Mouse (Mus musculus): ENCODE results near the gene Vmn2r74. TPM values are rescaled to one million over a fixed set of nuclear protein-coding genes. Genes with fewer than 3 reads are reported as not detected.

The Vmn2r74 gene
- polyA plus RNA-seq (2015; fragmentation: Nextera tagmentation; extraction: Ambion mirVana), result not detected in 2 replicates

GRCm38 (mm10) chr7:85961529-85961928 is at the start of gene Vmn2r74:
Vmn2r74 (minus strand) TSS chr7:85961629.
- Histone ChIP-seq H3K4me2 (no peak within 1 kb of the TSS), H3K4me3 (replicated peaks) (no peak within 1 kb of the TSS), H3K27me3 (no peaks in the 10 kb centered on the region), H3K9me3 (replicated peaks) (no peaks in the 10 kb centered on the region), H3K9ac (no peak within 1 kb of the TSS), H3K27ac (no peak within 1 kb of the TSS), H3K4me1 (no peaks in the 10 kb centered on the region), H3K36me3 (no peaks in the 10 kb centered on the region)
- ATAC-seq (replicated peaks; ENCODE audit: low FRiP score), result no peak

- H3K27me3 ChIP-seq, result no peaks in the 10 kb centered on the region
- H3K4me1 ChIP-seq, result no peaks in the 10 kb centered on the region
- no peak overlapping the region for H3K9ac ChIP-seq
- ATAC-seq (replicated peaks; ENCODE audit: low FRiP score), result no peak
- H3K27ac ChIP-seq, result no peak overlapping the region
- H3K9me3 ChIP-seq (replicated peaks), result 0 out of 2 replicates have a peak, but pooled peaks cover 10% of the 10 kb centered on the region
- no peaks in the 10 kb centered on the region for H3K36me3 ChIP-seq
- WGBS, result 82% methylated on average over 2 of the region's 2 CpGs
- H3K4me3 ChIP-seq (replicated peaks), result no peak overlapping the region
- no peak overlapping the region for H3K4me2 ChIP-seq
Measured at GRCm38 (mm10) chr7:86007533-86007932, 46.1 kb upstream of the Vmn2r74 start.

Other genes with a start within 250 kb of the Vmn2r74 start
- gene Vmn2r72, start 206.5 kb downstream of the Vmn2r74 start, polyA plus RNA-seq (2015; fragmentation: Nextera tagmentation; extraction: Ambion mirVana), result not detected in 2 replicates
- gene Vmn2r73, start 85.4 kb downstream of the Vmn2r74 start, polyA plus RNA-seq (2015; fragmentation: Nextera tagmentation; extraction: Ambion mirVana), result not detected in 2 replicates
- not detected in 2 replicates for gene Vmn2r75, start 210.1 kb upstream of the Vmn2r74 start, polyA plus RNA-seq (2015; fragmentation: Nextera tagmentation; extraction: Ambion mirVana)